Mouse (Mus musculus): ENCODE measurements at regions not wholly inside any gene's neighbourhood (a gene's known extent, or its start where the extent isn't known, plus 50 kb on each side); places are given as distances from the start of the nearest gene placed in this dataset.
"Not testable (repeated sequence)": the region's sequence is repeated elsewhere in the genome, so short reads cannot be mapped to it uniquely, and the experiment has no call there.

DNA sequence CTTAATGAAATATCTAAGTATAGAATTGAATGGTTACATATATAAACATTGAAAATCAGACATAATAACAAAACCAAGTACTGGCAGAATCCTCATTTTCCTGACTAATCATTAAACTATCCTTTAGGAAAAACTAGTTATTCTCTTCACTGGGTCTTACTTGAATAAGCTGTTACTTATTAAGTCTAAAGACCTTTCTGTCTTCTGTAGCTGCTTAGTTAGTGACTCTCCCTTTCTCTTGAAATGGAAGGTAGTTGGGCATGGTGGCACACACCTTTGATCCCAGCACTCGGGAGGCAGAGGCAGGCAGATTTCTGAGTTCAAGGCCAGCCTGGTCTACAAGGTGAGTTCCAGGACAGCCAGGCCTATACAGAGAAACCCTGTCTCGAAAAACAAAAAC, 135.9 kb upstream of the Abcb5 start:
- DNase-seq (ENCODE audit: low spot score), result not testable (repeated sequence)

DNA sequence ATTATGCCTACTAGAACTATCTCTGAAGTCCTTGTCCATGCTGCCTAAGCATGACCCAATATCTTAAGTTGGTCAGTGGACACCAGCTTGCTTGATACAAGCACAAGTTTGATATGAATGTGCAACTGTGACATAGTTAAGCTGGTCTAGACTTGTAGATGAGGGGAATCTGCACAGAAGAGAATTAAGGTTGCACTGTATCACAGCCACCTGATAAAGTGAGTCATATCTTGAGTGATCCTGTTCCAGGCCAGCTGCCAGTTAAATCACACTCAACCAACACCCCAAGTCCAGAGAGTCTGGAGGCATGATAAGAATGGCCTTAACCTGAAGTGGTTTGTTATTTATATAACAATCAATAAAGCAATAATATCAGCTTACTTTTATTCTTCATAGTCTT, 133.5 kb upstream of the Abcb5 start:
- DNase-seq (ENCODE audit: low spot score), result no peak

DNA sequence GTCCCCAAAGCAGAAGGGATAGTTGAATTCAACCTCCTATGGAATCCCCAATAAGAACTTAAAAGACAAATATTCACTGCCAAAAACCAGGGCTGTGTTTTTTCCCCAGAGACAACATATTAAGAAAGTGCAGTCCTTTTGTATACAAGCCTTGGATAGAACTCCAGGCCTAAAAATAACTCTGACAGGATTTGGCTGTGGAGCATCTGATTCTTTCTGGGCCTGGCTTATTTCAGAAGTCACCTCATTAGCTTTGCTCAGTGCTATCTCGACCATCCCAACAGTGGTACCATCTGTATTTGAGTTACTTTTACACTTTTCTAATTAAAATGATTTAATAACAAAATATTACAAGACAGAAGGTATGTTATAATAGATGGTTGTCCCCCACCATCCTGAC, 131.6 kb upstream of the Abcb5 start:
- DNase-seq (ENCODE audit: low spot score), result no peak

DNA sequence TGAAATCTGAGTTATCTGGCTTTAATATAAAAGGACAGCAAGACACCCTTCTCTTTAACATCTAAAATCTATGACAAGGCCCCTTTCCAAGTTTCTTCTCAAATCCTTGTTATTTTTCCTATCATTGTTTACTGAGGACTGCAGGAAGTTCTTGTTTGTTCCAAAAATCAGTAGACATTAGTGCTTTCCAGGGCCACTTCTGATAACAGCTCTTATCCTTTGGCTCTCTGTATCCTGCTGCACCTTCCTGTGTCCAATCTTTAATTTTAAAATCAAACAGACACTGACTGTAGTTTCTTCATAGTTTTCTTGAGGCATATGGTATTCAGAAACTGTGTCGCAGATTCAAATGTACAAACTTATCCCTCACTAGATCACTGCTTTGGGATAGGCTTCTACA, 128.1 kb upstream of the Abcb5 start:
- DNase-seq (ENCODE audit: low spot score), result no peak

DNA sequence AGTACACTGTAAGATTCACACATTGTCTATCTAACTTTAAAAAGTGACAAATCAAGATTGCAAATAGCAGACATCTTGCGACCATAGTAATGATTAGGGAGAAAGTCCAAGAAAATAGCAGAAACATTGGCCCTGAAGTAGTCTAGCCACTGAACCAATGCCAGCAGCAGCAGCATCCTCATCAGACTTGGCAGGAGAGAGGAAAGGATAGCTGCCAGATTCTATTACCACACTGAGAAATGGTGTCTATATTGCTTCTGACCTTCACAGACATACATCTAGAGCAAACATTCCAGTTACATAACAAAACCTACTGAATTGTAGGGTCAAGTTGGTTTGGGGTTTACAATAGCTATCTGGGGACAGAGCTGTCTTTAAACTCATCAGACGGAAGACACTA, 127.2 kb upstream of the Abcb5 start:
- DNase-seq (ENCODE audit: low spot score), result no peak

DNA sequence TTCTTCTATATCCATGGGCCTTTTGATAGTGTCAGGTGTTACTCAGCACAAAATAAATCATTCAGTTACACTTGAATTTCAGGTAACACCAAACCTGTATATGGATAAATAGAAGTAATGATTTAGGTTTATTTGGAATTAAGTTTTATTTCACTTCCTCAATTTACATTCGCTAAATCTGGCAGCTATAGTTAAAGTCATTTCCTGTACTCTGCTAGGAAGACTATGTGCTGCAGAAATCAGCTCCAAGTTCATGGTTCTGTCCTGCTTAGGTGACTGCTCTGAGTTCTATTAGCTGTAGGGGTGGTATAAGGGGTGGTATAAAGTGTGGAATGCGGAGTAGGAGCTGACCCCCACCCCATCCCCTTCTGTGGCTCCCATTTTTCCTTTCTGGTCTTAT, 123.1 kb upstream of the Abcb5 start:
- DNase-seq (ENCODE audit: low spot score), result no peak

DNA sequence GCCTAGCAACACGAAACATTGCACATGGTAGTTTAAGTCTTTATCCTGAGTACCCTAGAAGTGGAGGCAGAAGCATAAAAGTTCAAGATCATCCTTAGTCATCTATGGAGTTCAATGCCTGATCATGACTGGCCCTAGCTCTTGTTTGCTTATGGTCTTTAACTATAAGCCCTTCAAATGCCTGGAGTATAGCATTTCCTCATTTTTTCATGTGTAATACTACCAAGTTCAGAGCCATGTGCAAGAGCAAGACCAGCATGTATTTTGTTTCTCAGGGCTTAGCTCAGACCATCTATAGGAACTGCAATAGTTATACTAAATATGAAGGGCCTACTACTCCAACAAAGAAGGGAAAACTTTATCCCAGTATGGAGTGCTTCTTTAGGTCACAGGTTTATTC, 122.4 kb upstream of the Abcb5 start:
- DNase-seq (ENCODE audit: low spot score), result no peak

DNA sequence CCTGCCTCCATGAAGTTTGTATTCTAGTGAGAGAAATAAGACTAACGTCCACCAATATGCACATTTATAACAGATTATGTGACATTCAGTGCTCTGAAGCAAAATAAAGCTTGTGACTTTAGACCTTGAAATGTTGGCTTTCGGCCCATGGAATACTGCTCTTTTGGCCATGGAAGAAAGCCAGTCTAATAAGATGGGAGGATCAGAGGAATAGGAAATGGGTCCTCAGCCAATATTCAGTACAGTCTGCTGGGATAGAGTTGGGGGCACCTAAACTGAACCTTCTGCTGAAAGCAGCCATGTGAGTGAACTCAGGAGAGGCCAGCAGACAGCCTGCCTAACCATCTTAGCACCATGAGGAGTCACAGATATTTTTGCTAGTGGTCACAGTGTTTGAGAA, 118.6 kb upstream of the Abcb5 start:
- peak; percentile 8 for DNase-seq (ENCODE audit: low spot score)

DNA sequence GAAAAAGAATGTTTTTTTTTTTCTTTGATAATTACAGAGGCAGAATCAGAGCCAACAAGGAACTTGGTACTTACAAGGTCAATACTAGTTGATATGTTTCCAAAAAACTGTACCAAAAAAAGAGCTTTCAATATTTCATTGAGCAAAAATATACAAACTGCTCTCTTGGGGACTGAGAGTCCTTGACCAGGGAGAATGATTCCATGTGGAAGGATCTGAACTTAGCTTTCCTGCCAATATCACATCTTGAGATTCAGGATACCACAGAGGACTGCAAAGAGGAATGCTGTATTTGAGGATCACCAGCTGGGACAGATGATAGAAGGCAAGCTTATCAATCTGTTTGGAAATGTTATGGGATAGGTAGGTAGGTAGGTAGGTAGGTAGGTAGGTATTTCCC, 116.6 kb upstream of the Abcb5 start:
- peak; percentile 27 for DNase-seq (ENCODE audit: low spot score)

DNA sequence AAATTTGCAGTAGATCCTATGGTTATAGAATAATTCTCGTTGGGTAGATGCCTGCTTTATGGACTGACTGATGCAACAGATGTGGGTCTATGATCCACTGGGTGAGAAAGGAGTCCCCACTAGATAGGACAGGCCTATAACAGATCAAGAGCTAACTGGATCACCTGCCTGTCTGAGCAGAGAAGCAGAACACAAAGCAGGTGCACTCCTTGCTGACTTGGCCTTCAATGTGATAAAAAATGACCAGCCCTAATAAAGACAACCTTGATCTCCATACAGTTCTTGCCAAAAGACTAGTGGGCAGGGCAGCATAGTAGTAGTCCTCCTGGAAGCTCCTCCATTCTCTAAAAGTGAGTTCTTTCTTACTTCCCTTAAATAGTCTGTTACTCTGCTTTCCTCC, 109.6 kb upstream of the Abcb5 start:
- DNase-seq (ENCODE audit: low spot score), result no peak

DNA sequence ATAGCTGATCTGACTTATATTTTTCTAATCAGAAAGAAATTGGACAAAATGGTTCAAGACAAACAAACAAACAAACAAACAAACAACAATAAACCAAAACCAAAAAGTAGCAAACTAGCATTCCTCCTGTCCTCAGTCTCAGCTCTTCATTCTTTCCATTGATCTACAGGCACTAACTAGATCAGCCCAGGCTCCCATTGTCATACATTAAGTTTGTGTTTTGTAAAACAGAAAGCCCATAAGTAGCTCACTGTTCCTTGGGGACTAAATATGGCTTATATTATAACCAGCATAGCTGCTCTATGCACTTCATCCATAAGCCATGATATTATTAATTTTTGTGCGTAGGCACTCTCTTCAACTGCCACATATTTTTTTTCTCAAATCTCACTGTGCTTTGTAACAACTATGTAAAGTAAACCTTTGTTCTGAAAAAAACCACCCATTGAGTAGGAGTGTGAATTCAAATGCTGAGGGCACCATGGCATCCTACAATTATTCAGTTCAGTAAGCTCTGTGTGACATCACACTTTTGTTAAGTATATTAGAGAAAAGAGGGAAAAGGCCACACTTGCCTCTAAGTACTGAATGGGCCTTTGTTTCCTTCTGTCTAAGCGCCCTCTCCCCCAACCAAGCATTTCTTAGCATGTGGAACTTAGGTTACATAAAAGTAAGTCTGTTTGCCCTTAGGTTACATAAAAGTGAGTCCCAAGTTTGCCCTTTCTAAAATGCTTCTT, 108.7 kb upstream of the Abcb5 start:
- DNase-seq (ENCODE audit: low spot score), result no peak

DNA sequence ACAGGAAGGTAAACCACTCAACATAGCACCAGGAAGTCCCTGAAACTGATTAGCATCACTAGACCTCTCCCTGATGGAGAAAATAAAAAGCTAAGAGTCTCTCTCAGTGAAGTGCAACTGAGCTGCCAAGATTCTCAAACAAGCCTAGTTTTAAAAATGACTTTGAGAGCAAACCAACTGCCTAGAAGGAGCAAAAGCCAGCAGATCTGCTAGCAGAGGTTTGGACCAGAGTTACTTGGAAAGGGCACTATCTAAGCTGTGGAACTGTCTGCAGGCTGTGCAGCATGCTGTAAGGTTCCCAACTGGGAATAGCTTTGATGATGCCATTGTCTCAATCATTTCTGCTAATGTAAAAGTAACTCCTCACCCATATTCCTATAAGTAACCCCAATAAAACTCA, 107.9 kb upstream of the Abcb5 start:
- DNase-seq (ENCODE audit: low spot score), result no peak

DNA sequence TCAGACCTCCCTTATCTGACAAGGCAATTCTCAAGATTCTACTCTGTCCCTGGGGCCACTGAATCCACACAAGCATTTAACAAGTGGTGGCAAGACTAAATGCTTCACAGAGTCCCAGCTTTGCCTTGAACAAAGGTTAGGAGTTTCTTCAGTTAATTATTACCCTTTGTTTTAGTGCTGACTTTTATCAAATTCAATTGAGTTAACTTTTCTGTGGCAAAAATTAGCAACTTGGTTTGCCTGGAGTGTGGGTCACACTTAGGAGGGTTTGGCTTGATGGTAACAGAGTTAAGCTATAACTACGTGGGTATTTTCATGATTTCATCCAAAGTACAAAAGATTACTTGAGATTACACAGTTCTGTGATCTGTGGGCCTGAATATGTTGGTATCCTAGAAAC, 104.7 kb upstream of the Abcb5 start:
- no peak for DNase-seq (ENCODE audit: low spot score)

DNA sequence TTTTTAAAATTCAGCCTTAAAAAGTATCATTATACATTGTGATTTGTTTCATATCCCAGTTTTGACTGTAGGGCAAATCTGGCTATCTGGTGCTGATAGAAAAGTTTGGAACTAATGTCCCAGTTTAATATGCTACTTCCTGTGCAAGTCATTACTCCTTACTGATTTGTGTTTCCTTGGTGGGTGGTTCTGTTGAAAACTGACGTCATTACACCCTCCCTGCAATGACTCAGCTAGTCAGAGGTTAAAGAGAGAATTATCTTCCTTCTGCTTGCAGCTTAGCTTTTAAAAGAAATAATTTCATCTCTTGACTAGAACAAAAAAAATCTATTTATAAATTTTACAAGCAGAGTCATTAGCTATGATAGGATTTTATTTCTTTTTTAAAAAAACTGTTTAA, 104.2 kb upstream of the Abcb5 start:
- DNase-seq (ENCODE audit: low spot score), result no peak

DNA sequence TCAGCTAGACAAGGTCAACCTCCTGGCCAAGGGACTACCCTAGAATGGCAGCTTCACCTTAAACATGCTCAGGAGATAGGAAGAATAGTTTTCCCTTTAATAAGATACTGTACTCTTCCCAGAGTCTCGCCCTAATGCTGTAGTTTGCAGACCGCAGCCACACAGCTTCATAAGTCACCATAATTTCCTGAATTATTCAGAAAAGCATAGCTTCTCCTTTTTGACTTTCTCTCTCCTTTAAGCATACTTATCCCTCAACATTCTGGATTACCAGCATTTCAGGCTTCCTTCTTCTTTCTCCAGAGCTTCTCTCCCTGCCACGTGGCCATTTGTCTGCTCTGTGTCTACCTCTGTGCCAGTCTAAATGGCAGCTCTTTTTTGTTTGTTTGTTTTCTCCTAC, 103.5 kb upstream of the Abcb5 start:
- DNase-seq (ENCODE audit: low spot score), result no peak

DNA sequence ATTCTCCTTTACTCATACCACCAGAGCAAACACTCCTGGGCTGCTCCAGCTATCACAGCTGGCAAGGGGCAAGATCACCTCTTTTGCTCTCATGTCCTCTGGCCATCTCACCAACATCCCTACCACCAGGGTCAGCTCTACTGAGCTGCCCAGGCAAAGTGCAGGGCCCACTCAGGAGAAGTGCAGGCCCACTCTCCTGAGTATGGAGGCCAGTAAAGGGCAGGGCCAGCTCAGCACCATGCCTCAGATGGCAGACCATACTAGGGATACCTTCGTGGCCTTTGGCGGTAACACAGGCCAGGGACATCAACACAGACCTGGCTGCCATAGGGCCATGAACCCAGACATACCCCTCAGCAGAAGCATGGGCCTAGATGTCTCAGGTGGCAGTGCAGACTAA, 101.9 kb upstream of the Abcb5 start:
- no peak for DNase-seq (ENCODE audit: low spot score)

DNA sequence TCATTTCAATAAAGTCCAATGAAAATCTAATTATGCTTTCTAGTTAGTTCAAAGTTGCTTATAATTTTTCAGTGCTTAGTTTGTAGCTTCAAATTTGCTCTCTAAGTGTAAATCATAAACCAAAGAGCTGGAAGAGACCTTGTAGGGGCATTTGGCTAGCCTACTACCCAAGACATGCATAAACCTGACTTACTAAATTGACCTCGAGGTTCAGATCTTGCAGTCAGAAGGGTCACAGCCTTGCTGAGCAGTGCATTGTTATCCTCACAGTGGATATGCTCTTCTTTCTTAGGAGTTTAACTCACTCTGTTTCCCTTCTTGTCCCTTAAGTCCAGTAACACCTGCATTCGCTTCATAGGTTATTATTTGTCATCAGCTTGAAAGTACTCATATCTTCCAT, 96.7 kb upstream of the Abcb5 start:
- DNase-seq (ENCODE audit: low spot score), result no peak

DNA sequence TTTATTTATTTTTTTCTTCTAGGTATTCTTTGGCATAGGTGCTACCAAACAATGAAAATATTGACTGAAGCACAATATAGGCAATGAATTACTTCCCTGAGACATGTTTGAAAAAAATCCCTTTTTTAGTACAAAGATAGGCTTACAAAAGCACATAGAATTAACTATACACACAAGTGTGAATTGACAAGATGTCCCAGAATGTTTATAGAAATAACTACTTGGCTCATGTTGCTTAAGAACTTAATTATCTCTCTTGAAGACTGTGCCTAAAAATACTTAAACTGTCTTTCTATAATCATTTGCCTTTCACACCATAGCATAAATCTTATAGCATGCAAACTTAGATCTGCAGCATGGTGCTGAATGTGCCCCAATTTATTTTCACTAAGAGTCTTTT, 96.3 kb upstream of the Abcb5 start:
- no peak for DNase-seq (ENCODE audit: low spot score)

DNA sequence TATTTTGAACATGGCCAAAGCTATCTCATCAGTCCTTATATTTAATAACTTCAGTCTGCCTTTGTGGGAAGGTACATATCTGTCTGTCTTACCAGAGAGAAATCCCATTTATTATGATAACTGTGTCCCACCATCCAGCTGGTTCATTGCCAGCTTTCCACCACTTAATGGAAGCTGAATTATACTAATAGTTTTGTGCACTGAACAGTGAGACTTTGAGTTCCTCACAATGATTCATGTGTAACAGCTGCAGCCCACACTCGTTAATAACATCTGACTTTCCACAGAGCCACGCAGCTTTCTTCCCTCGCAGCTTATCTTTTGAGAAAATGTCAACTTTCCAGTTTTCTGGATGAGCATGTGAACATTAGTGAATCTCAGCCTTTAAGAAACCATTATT, 88.3 kb upstream of the Abcb5 start:
- no peak for DNase-seq (ENCODE audit: low spot score)

DNA sequence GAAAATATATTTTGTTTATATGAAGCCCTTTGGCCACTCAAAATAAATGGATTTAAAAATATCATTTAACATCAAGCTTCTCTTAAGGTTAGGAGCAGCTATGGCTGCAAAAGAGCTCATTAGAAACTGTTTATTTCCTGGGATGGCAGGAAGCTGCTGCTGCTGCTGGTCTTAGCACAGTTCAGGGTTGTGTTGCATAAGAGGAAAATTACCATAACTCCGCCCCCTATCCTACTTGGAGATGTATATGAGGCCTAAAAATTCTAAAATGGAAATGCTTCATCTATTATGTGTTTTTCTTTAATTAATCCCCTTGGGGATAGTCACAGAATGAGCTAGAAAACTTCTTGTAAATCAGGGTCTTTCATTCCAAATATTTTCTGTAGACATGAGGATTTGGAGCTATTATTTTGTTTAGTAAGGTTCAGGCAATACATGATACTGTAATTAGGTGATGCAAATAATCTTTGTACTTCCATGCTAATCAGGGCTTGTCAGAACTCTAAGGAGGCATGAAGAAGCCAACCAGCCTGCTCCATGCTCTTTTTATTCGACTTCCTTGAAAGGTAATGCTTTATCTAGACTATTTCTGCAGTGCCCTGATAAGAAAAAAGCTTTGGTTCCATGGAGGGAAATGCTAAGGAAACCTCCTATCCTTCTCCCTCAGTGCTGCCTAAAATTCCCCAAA, 85.6 kb upstream of the Abcb5 start:
- no peak for DNase-seq (ENCODE audit: low spot score)

DNA sequence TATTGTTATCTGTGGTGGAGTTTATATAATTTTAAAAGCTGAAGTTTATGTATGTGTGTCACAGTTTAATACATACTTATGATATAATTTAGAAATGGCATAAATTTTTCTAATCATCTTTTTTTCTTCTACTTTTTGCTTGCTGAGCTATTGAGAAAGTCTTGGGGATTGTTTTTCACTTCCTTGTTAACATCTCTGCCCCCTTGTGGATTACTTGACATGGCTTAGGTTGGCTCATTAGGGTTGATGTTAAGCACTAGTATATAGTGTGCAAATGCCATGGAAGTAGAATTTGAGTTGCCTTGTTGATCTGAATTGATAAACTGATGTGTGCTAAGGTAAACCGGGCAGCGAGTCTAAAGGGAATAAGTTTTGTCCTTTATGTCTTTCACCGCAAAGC, 72.1 kb upstream of the Abcb5 start:
- DNase-seq (ENCODE audit: low spot score), result no peak

DNA sequence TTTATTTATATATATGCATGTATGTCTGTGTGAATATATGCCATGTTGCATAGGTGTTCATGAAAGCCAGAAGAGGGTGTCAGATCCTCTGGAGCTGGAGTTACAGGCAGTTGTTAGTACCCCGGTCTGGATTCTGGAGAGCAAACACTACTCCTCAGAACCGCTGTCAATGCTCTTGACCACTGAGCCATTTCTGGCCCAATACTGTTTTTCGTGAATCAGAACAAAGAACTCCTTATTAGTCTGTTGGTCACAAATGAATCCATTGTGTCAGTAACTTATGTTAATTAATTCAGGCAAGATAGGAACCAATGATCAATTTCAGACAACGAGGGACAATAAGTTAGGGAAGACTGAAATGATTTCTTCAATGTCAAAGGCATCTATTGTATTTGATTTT, 68.6 kb upstream of the Abcb5 start:
- no peak for DNase-seq (ENCODE audit: low spot score)

DNA sequence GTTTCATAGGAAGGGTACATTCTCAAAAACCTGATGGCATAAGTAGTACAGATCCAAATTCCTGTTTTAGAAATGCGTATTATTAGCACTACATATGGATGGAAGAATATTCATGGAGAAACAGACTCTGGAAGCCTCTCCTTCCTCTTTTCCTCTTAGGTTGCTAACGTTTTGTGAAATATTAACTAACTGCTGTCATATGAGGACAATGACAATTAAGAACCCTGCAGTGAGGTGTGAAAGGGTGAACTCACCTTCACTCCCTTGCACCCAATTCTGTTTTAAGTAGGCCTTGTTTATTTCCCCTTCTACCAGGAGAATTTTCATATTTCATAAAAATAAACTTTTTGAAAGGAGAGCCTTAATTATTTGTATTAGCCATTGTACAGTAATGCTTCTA, 62.5 kb upstream of the Abcb5 start:
- no peak for DNase-seq (ENCODE audit: low spot score)

DNA sequence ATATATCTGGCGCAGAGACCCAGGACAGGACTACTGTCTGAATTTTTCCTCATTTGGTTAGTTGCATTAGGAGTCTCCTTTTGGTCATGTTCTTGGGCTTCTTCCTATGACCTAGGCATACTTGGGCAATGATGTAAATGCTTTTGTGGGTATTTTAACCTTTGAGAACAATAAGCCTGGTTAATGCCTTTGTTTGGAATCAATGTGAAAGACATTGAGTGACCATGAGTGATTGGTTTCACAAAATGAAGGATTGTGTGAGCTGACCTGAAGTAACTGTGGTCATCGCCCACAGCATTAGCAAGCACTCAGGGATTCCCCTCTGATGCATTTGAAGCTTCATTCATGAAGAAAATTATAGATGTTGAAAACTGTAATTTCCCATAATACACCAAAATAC, 61.9 kb upstream of the Abcb5 start:
- DNase-seq (ENCODE audit: low spot score), result no peak
